Mouse (Mus musculus): Measurements from ENCODE around the gene Ppil1. TPM values are rescaled to one million over a fixed set of nuclear protein-coding genes. Genes with fewer than 3 reads are reported as not detected.
A peak's percentile ranks its signal among the peaks of the same experiment; 100 is the strongest.

Ppil1 gene
- polyA plus RNA-seq, 1 experiment from 2014 or later: 113 TPM

GRCm38 (mm10) chr17:29245725-29246124, 18.3 kb downstream of the Ppil1 start:
- peaks cover 36% of the 10 kb centered on the region for H3K4me1 ChIP-seq
- H3K9ac ChIP-seq: no peak overlapping the region
- no peak overlapping the region for H3K4me2 ChIP-seq
- peak overlapping the region; percentile 47 for H3K27ac ChIP-seq
- peak; percentile 48; the same call in 1 of the 2 replicates for ATAC-seq (replicated peaks)
- WGBS: 35% methylated on average over 7 of the region's 7 CpGs
- peaks cover 5% of the 10 kb centered on the region; the same call in 1 of the 2 replicates for H3K36me3 ChIP-seq (replicated peaks)
- H3K4me3 ChIP-seq: no peak overlapping the region
- no peaks in the 10 kb centered on the region for H3K27me3 ChIP-seq (replicated peaks)
- no peaks in the 10 kb centered on the region for H3K9me3 ChIP-seq

GRCm38 (mm10) chr17:29244912-29245311, 19.1 kb downstream of the Ppil1 start:
- Histone ChIP-seq H3K9ac (no peak overlapping the region), H3K36me3 (replicated peaks) (no peaks in the 10 kb centered on the region; the same call in 1 of the 2 replicates), H3K4me3 (no peak overlapping the region), H3K27ac (peak overlapping the region; percentile 47), H3K4me2 (no peak overlapping the region), H3K9me3 (no peaks in the 10 kb centered on the region), H3K4me1 (peaks cover 36% of the 10 kb centered on the region), H3K27me3 (replicated peaks) (0 out of 2 replicates have a peak, but pooled peaks cover 3% of the 10 kb centered on the region)
- 0 out of 2 replicates have a peak, but pooled peaks have one; percentile 13 for ATAC-seq (replicated peaks)
- WGBS: 13% methylated on average over 12 of the region's 12 CpGs

GRCm38 (mm10) chr17:29238421-29238945, 25.5 kb downstream of the Ppil1 start:
- H3K4me2 ChIP-seq: peak overlapping the region; percentile 99
- peak overlapping the region; percentile 49; the same call in 1 of the 2 replicates for H3K27ac ChIP-seq
- peaks cover 39% of the 10 kb centered on the region for H3K4me1 ChIP-seq
- H3K4me3 ChIP-seq: peak overlapping the region; percentile 73
- H3K9ac ChIP-seq: peak overlapping the region; percentile 62
- H3K9me3 ChIP-seq: no peaks in the 10 kb centered on the region
- no peaks in the 10 kb centered on the region for H3K36me3 ChIP-seq (replicated peaks)
- 2% methylated on average over 23 of the region's 23 CpGs for WGBS
- peaks cover 10% of the 10 kb centered on the region; the same call in 1 of the 2 replicates for H3K27me3 ChIP-seq (replicated peaks)
- peak; percentile 21; the same call in 1 of the 2 replicates for ATAC-seq (replicated peaks)

- Histone ChIP-seq H3K4me2 (peak within 1 kb of the TSS; percentile 99), H3K9me3 (no peaks in the 10 kb centered on the region), H3K27ac (peak within 1 kb of the TSS; percentile 49; the same call in 1 of the 2 replicates), H3K36me3 (replicated peaks) (no peaks in the 10 kb centered on the region), H3K9ac (peak within 1 kb of the TSS; percentile 62), H3K4me1 (peaks cover 33% of the 10 kb centered on the region), H3K27me3 (replicated peaks) (peaks cover 10% of the 10 kb centered on the region; the same call in 1 of the 2 replicates), H3K4me3 (peak within 1 kb of the TSS; percentile 73)
- peak; percentile 72 for ATAC-seq (replicated peaks)
- under 1% methylated on average over 62 of the region's 73 CpGs for WGBS
Measured at GRCm38 (mm10) chr17:29237772-29238420, 26.1 kb downstream of the Ppil1 start, which contains the start of gene Cpne5. Cpne5 (minus strand) TSS chr17:29238167.

- Histone ChIP-seq H3K4me3 (peak overlapping the region; percentile 73), H3K9ac (peak overlapping the region; percentile 62), H3K27me3 (replicated peaks) (peaks cover 10% of the 10 kb centered on the region; the same call in 1 of the 2 replicates), H3K27ac (0 out of 2 replicates have a peak overlapping the region, but pooled peaks have one; percentile 49), H3K4me2 (peak overlapping the region; percentile 99), H3K9me3 (no peaks in the 10 kb centered on the region), H3K4me1 (peaks cover 32% of the 10 kb centered on the region), H3K36me3 (replicated peaks) (no peaks in the 10 kb centered on the region)
- WGBS: 1% methylated on average over 32 of the region's 32 CpGs
- ATAC-seq (replicated peaks): no peak
Measured at GRCm38 (mm10) chr17:29237267-29237771, 26.7 kb downstream of the Ppil1 start.

- WGBS: 71% methylated on average over 7 of the region's 7 CpGs
Measured at GRCm38 (mm10) chr17:29236111-29236510, 27.9 kb downstream of the Ppil1 start.

GRCm38 (mm10) chr17:29231109-29231508, 32.9 kb downstream of the Ppil1 start:
- peaks cover 3% of the 10 kb centered on the region; the same call in 1 of the 2 replicates for H3K4me1 ChIP-seq
- no peak overlapping the region for H3K27ac ChIP-seq
- WGBS: 84% methylated on average over 10 of the region's 10 CpGs
- peaks cover 2% of the 10 kb centered on the region; the same call in 1 of the 2 replicates for H3K27me3 ChIP-seq (replicated peaks)
- no peak overlapping the region for H3K4me2 ChIP-seq
- no peak for ATAC-seq (replicated peaks)
- no peak overlapping the region for H3K4me3 ChIP-seq
- no peaks in the 10 kb centered on the region for H3K36me3 ChIP-seq (replicated peaks)
- H3K9ac ChIP-seq: no peak overlapping the region
- H3K9me3 ChIP-seq: no peaks in the 10 kb centered on the region

More at GRCm38 (mm10) chr17:29236111-29236510, 27.9 kb downstream of the Ppil1 start:
- Histone ChIP-seq H3K36me3 (replicated peaks) (no peaks in the 10 kb centered on the region), H3K27me3 (replicated peaks) (peaks cover 10% of the 10 kb centered on the region; the same call in 1 of the 2 replicates), H3K4me1 (peaks cover 32% of the 10 kb centered on the region), H3K4me2 (peak overlapping the region; percentile 99), H3K27ac (no peak overlapping the region), H3K4me3 (peak overlapping the region; percentile 73; the same call in 1 of the 2 replicates), H3K9me3 (no peaks in the 10 kb centered on the region), H3K9ac (no peak overlapping the region)
- no peak for ATAC-seq (replicated peaks)

GRCm38 (mm10) chr17:29220631-29221030, 43.4 kb downstream of the Ppil1 start:
- Histone ChIP-seq H3K4me2 (no peak overlapping the region), H3K9ac (no peak overlapping the region), H3K9me3 (no peaks in the 10 kb centered on the region), H3K36me3 (replicated peaks) (no peaks in the 10 kb centered on the region), H3K4me1 (peaks cover 8% of the 10 kb centered on the region), H3K4me3 (no peak overlapping the region), H3K27ac (no peak overlapping the region), H3K27me3 (replicated peaks) (no peaks in the 10 kb centered on the region)
- WGBS: 51% methylated on average over 14 of the region's 14 CpGs
- no peak for ATAC-seq (replicated peaks)

- no peaks in the 10 kb centered on the region for H3K36me3 ChIP-seq (replicated peaks)
- no peak overlapping the region for H3K4me2 ChIP-seq
- no peak for ATAC-seq (replicated peaks)
- H3K9ac ChIP-seq: no peak overlapping the region
- 86% methylated on average over 5 of the region's 5 CpGs for WGBS
- no peak overlapping the region for H3K4me3 ChIP-seq
- no peak overlapping the region for H3K27ac ChIP-seq
- H3K9me3 ChIP-seq: no peaks in the 10 kb centered on the region
- H3K27me3 ChIP-seq (replicated peaks): no peaks in the 10 kb centered on the region
- H3K4me1 ChIP-seq: peaks cover 34% of the 10 kb centered on the region
Measured at GRCm38 (mm10) chr17:29218017-29218416, 46.0 kb downstream of the Ppil1 start.

GRCm38 (mm10) chr17:29216078-29216477, 47.9 kb downstream of the Ppil1 start:
- H3K4me2 ChIP-seq: no peak overlapping the region
- no peak overlapping the region for H3K9ac ChIP-seq
- 63% methylated on average over 7 of the region's 7 CpGs for WGBS
- no peak overlapping the region for H3K4me3 ChIP-seq
- no peaks in the 10 kb centered on the region for H3K36me3 ChIP-seq (replicated peaks)
- H3K27me3 ChIP-seq (replicated peaks): no peaks in the 10 kb centered on the region
- no peak overlapping the region for H3K27ac ChIP-seq
- no peak for ATAC-seq (replicated peaks)
- no peaks in the 10 kb centered on the region for H3K9me3 ChIP-seq
- H3K4me1 ChIP-seq: peaks cover 39% of the 10 kb centered on the region

- ATAC-seq (replicated peaks): 0 out of 2 replicates have a peak, but pooled peaks have one; percentile 19
- 15% methylated on average over 10 of the region's 10 CpGs for WGBS
- Histone ChIP-seq H3K4me2 (peak overlapping the region; percentile 7; the same call in 1 of the 2 replicates), H3K4me1 (peaks cover 39% of the 10 kb centered on the region), H3K4me3 (no peak overlapping the region), H3K9ac (no peak overlapping the region), H3K27ac (peak overlapping the region; percentile 80), H3K9me3 (no peaks in the 10 kb centered on the region), H3K36me3 (replicated peaks) (no peaks in the 10 kb centered on the region), H3K27me3 (replicated peaks) (no peaks in the 10 kb centered on the region)
Measured at GRCm38 (mm10) chr17:29214655-29215054, 49.3 kb downstream of the Ppil1 start.

- Histone ChIP-seq H3K27ac (peak overlapping the region; percentile 80), H3K9me3 (no peaks in the 10 kb centered on the region), H3K9ac (no peak overlapping the region), H3K36me3 (replicated peaks) (no peaks in the 10 kb centered on the region), H3K4me3 (no peak overlapping the region), H3K27me3 (replicated peaks) (no peaks in the 10 kb centered on the region), H3K4me2 (peak overlapping the region; percentile 7; the same call in 1 of the 2 replicates), H3K4me1 (peaks cover 39% of the 10 kb centered on the region)
- 20% methylated on average over 4 of the region's 4 CpGs for WGBS
- no peak; the same call in 1 of the 2 replicates for ATAC-seq (replicated peaks)
Measured at GRCm38 (mm10) chr17:29214193-29214456, 49.9 kb downstream of the Ppil1 start.
